Mouse (Mus musculus) heart, embryonic 11.5 days (tissue): Measurements from ENCODE around the gene Ece2. TPM values are rescaled to one million over a fixed set of nuclear protein-coding genes. Genes with fewer than 3 reads are reported as not detected.

Experiments
- ATAC-seq: fragments of 200-750 bp; cut with Nextera tagmentation; replicated peaks from 2 replicates; pipeline ENCODE4 v1.8.0; 2017; ENCODE audit warnings: moderate library complexity; ENCODE audit not compliant: insufficient number of reproducible peaks, low FRiP score, low TSS enrichment
- H3K27ac ChIP-seq: fragments of 300-500 bp; sonication (generic); 2 replicates; pipeline ENCODE4 v1.5.1; 2014; ENCODE audit warnings: mild to moderate bottlenecking, low read depth, low read length
- H3K27me3 ChIP-seq: fragments of 300-500 bp; sonication (generic); 2 replicates; pipeline ENCODE4 v1.6.1; 2014; ENCODE audit warnings: mild to moderate bottlenecking, low read length, mixed read lengths; ENCODE audit not compliant: control insufficient read depth, insufficient read depth
- H3K36me3 ChIP-seq: fragments of 300-500 bp; sonication (generic); 2 replicates; pipeline ENCODE4 v1.6.1; 2014; ENCODE audit warnings: mild to moderate bottlenecking, low read length, moderate library complexity, mixed read lengths; ENCODE audit not compliant: control insufficient read depth, insufficient read depth
- H3K4me1 ChIP-seq: fragments of 300-500 bp; sonication (generic); 2 replicates; pipeline ENCODE4 v1.6.1; 2014; ENCODE audit warnings: low read length; ENCODE audit not compliant: control insufficient read depth, insufficient read depth
- H3K4me2 ChIP-seq: fragments of 300-500 bp; sonication (generic); 2 replicates; pipeline ENCODE4 v1.6.1; 2014; ENCODE audit warnings: mild to moderate bottlenecking, moderate library complexity
- H3K4me3 ChIP-seq: fragments of 300-500 bp; sonication (generic); 2 replicates; pipeline ENCODE4 v1.5.1; 2014; ENCODE audit warnings: low read depth, low read length
- H3K9ac ChIP-seq: fragments of 300-500 bp; sonication (generic); 2 replicates; pipeline ENCODE4 v1.6.1; 2014; ENCODE audit warnings: mild to moderate bottlenecking, low read depth, low read length, moderate library complexity
- H3K9me3 ChIP-seq: fragments of 300-500 bp; sonication (generic); replicated peaks from 2 replicates; pipeline ENCODE4 v1.6.1; 2016; ENCODE audit warnings: low read length; ENCODE audit not compliant: control insufficient read depth
- WGBS: fragments of 180-500 bp; shearing (Covaris S2); extraction: QIAGEN DNeasy Blood & Tissue Kit; methylation state at CpG from one replicate; pipeline ENCODE4 v1.1.7; 2014; ENCODE audit not compliant: insufficient replicate concordance; 5-methylcytosine and 5-hydroxymethylcytosine counted together
- polyA plus RNA-seq: library from polyadenylated mRNA; unstranded; fragments of >200 nt; fragmentation: Nextera tagmentation; extraction: Ambion mirVana; gene quantifications from 2 replicates; pipeline ENCODE4 v1.2.1, GENCODE M21; 2014

The Ece2 gene
- polyA plus RNA-seq: 1.3 and 1.6 TPM in 2 replicates

- ATAC-seq: no peak
- 7% methylated on average over 54 of the region's 54 CpGs for WGBS
- no peak within 1 kb of the TSS for H3K27ac ChIP-seq
- H3K9ac ChIP-seq: peak within 1 kb of the TSS; percentile 66
- no peaks in the 10 kb centered on the region; the same call in 1 of the 2 replicates for H3K4me1 ChIP-seq
- H3K4me2 ChIP-seq: peak within 1 kb of the TSS; percentile 96
- no peaks in the 10 kb centered on the region for H3K9me3 ChIP-seq
- peak within 1 kb of the TSS; percentile 58 for H3K4me3 ChIP-seq
- H3K36me3 ChIP-seq: no peaks in the 10 kb centered on the region
- H3K27me3 ChIP-seq: peaks cover 23% of the 10 kb centered on the region
Observed at GRCm38 (mm10) chr16:20629731-20630634, at the start of gene Ece2. Gene Ece2, plus strand, starts transcription at chr16:20629828.

- WGBS: under 1% methylated on average over 24 of the region's 24 CpGs
Observed at GRCm38 (mm10) chr16:20589366-20589938, 40.2 kb upstream of the Ece2 start, which contains the start of gene Vwa5b2. Gene Vwa5b2, plus strand, starts transcription at chr16:20589471.

GRCm38 (mm10) chr16:20589939-20590679 lies 39.5 kb upstream of the Ece2 start:
- Histone ChIP-seq H3K4me2 (peak overlapping the region; percentile 92), H3K4me1 (peaks cover 12% of the 10 kb centered on the region; the same call in 1 of the 2 replicates), H3K9ac (no peak overlapping the region), H3K27ac (no peak overlapping the region), H3K36me3 (no peaks in the 10 kb centered on the region), H3K27me3 (peaks cover 59% of the 10 kb centered on the region), H3K9me3 (no peaks in the 10 kb centered on the region), H3K4me3 (peak overlapping the region; percentile 55)
- WGBS: 1% methylated on average over 39 of the region's 39 CpGs
- 0 out of 2 replicates have a peak, but pooled peaks have one; percentile 20 for ATAC-seq

More at GRCm38 (mm10) chr16:20589366-20589938, 40.2 kb upstream of the Ece2 start, which contains the start of gene Vwa5b2:
- peak within 1 kb of the TSS; percentile 92 for H3K4me2 ChIP-seq
- 0 out of 2 replicates have a peak, but pooled peaks have one; percentile 11 for ATAC-seq
- no peaks in the 10 kb centered on the region for H3K36me3 ChIP-seq
- no peak within 1 kb of the TSS for H3K27ac ChIP-seq
- peak within 1 kb of the TSS; percentile 55 for H3K4me3 ChIP-seq
- H3K27me3 ChIP-seq: peaks cover 55% of the 10 kb centered on the region
- peaks cover 12% of the 10 kb centered on the region; the same call in 1 of the 2 replicates for H3K4me1 ChIP-seq
- peak within 1 kb of the TSS; percentile 28; the same call in 1 of the 2 replicates for H3K9ac ChIP-seq
- H3K9me3 ChIP-seq: no peaks in the 10 kb centered on the region

GRCm38 (mm10) chr16:20590680-20591038 lies 39.0 kb upstream of the Ece2 start:
- H3K27me3 ChIP-seq: peaks cover 63% of the 10 kb centered on the region
- WGBS: 4% methylated on average over 17 of the region's 17 CpGs
- H3K9me3 ChIP-seq: no peaks in the 10 kb centered on the region

GRCm38 (mm10) chr16:20591076-20591705 lies 38.4 kb upstream of the Ece2 start:
- no peak overlapping the region for H3K27ac ChIP-seq
- no peak overlapping the region for H3K9ac ChIP-seq
- ATAC-seq: no peak
- WGBS: 3% methylated on average over 48 of the region's 48 CpGs
- peak overlapping the region; percentile 55 for H3K4me3 ChIP-seq
- H3K36me3 ChIP-seq: no peaks in the 10 kb centered on the region
- H3K27me3 ChIP-seq: peaks cover 63% of the 10 kb centered on the region
- no peaks in the 10 kb centered on the region for H3K9me3 ChIP-seq
- peaks cover 12% of the 10 kb centered on the region; the same call in 1 of the 2 replicates for H3K4me1 ChIP-seq
- H3K4me2 ChIP-seq: peak overlapping the region; percentile 40

More at GRCm38 (mm10) chr16:20590680-20591038, 39.0 kb upstream of the Ece2 start:
- no peak for ATAC-seq
- H3K27ac ChIP-seq: no peak overlapping the region
- peak overlapping the region; percentile 55 for H3K4me3 ChIP-seq
- peaks cover 12% of the 10 kb centered on the region; the same call in 1 of the 2 replicates for H3K4me1 ChIP-seq
- H3K4me2 ChIP-seq: peak overlapping the region; percentile 92
- no peaks in the 10 kb centered on the region for H3K36me3 ChIP-seq
- no peak overlapping the region for H3K9ac ChIP-seq

- WGBS: 70% methylated on average over 7 of the region's 7 CpGs
Observed at GRCm38 (mm10) chr16:20595060-20595673, 34.5 kb upstream of the Ece2 start.

GRCm38 (mm10) chr16:20595737-20596136 lies 33.9 kb upstream of the Ece2 start:
- H3K4me2 ChIP-seq: no peak overlapping the region
- H3K27me3 ChIP-seq: peaks cover 39% of the 10 kb centered on the region
- H3K4me1 ChIP-seq: 0 out of 2 replicates have a peak, but pooled peaks cover 3% of the 10 kb centered on the region
- no peaks in the 10 kb centered on the region for H3K9me3 ChIP-seq
- no peak overlapping the region for H3K4me3 ChIP-seq
- H3K36me3 ChIP-seq: no peaks in the 10 kb centered on the region
- WGBS: 81% methylated on average over 4 of the region's 4 CpGs
- ATAC-seq: no peak
- H3K27ac ChIP-seq: no peak overlapping the region
- H3K9ac ChIP-seq: no peak overlapping the region

More at GRCm38 (mm10) chr16:20595060-20595673, 34.5 kb upstream of the Ece2 start:
- Histone ChIP-seq H3K4me1 (0 out of 2 replicates have a peak, but pooled peaks cover 6% of the 10 kb centered on the region), H3K36me3 (no peaks in the 10 kb centered on the region), H3K9ac (no peak overlapping the region), H3K27me3 (peaks cover 44% of the 10 kb centered on the region), H3K27ac (no peak overlapping the region), H3K4me2 (no peak overlapping the region), H3K4me3 (no peak overlapping the region), H3K9me3 (no peaks in the 10 kb centered on the region)
- ATAC-seq: no peak
